Mouse (Mus musculus) testis, adult 10 weeks (tissue): Measurements from ENCODE around the gene Olfr209. TPM values are rescaled to one million over a fixed set of nuclear protein-coding genes. Genes with fewer than 3 reads are reported as not detected.

Experiments
- polyA plus RNA-seq: library from polyadenylated mRNA; stranded (reverse); fragments of 350-450 nt; fragmentation: Illumina TruSeq; extraction: RNeasy Lipid Tissue Mini Kit (QIAGEN cat#74804); gene quantifications from one replicate; pipeline ENCODE4 v1.2.3, GENCODE M21; 2014; ENCODE audit warnings: low read depth, low replicate concordance

Gene Olfr209
- not detected for polyA plus RNA-seq

DNA sequence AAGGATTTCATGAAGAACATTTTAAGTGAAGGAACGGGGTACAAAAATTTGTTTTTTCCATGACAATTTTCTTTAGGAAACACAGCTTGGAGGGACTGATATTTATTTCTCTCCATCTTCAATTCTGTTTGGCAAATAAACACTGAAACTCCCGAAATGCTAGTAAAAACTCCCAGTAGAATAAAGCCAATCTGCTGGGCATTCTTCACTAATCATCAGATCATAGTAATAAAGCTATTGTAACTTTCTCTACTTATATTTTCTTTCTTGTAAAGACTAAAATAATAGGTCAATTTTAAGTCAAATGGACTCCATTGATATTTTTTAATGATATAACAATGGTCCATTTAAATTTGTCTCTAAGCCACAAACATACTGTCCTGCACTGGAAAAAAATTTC, at the start of gene Olfr209:
TSS of gene Olfr209 (minus strand) at position 101 of the 400 bp plus-strand sequence.

DNA sequence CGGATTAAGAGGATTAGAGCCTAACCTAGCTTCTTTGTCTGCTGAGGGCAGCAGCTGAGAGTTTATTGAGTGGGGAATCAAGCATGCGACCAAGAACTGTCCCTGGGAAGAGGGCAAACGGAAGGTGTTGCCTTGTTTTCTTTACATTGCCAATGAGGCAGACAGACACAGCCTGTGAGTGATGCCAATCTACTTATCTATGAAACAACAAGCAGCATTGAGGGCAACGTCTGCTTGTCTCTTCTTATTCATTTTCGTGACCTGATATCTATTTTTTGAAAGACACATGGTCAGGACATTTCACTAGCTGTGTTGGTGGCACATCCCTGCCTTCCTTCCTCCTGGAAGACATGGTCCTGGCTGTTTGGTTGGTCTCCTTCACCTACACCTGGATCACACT, 43.2 kb upstream of the Olfr209 start, which contains the start of gene Gabrr3:
TSS of gene Gabrr3 (plus strand) at position 301 of the 400 bp plus-strand sequence.

DNA sequence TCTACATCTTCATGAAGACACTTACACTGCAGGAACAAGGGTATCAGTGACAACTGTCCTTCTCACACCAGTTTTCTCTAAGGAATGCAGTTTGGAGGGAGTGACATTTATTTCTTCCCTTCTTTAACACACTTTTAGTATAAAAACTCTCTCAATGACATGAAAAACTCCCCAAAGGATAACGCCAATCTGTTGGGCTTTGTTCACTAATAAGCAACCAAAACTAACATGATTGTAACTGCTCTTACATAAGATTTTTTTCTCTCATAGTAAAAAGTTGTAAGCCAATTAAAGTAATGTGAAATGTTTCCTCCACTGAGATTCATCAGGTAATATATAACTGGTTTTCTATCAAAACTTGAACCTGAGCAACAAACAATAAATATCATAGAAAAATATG, 14.6 kb downstream of the Olfr209 start, which contains the start of gene Olfr206:
TSS of gene Olfr206 (minus strand) at position 101 of the 400 bp plus-strand sequence.

DNA sequence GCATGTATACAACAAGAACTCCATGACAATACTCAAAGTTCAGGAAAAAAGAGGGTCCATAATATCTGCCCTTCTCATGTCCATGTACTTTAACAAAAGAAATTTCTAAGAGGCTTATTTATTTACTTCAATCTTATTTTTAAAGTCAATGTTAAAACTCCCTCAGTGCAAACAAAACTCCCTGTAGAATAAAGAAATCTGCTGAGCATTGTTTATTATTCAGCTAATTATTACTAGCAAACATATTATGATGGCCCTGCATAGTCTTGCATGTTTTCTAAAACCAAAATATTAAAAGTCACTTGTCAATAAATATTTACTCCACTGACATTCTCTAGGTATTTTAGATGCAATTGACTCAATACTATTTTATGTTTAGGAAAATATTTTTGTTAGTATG, 32.8 kb downstream of the Olfr209 start, which contains the start of gene Olfr205:
TSS of gene Olfr205 (minus strand) at position 101 of the 400 bp plus-strand sequence.

DNA sequence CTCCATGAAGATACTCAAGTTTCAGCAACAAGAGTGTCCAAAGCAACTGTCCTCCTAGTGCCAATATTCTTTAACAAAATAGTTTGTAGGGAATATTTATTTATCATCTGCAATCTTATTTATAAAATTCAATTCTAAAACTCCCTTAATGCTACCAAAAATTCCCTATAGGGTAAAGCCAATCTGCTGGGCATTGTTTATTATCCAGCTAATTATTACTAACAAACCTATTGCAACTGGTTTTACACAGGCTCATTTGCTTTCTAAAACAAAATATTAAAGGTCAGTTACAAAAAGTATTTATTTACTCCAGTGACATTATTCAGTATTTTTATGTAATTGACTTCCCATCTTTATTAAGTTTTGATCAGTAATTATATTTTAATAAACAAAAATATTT, 45.6 kb downstream of the Olfr209 start, which contains the start of gene Olfr204:
TSS of gene Olfr204 (minus strand) at position 101 of the 400 bp plus-strand sequence.

Other genes with a start within 250 kb of the Olfr209 start
- gene Olfr194, start 242.9 kb downstream of the Olfr209 start, polyA plus RNA-seq = 0.11 TPM
- not detected for gene Olfr195, start 216.9 kb downstream of the Olfr209 start, polyA plus RNA-seq
- gene Olfr196, start 193.5 kb downstream of the Olfr209 start, polyA plus RNA-seq = 0.11 TPM
- not detected for gene Olfr198, start 160.5 kb downstream of the Olfr209 start, polyA plus RNA-seq
- gene Olfr199, start 144.2 kb downstream of the Olfr209 start, polyA plus RNA-seq = 2.1 TPM
- not detected for gene Olfr201, start 91.4 kb downstream of the Olfr209 start, polyA plus RNA-seq
- not detected for gene Olfr202, start 77.2 kb downstream of the Olfr209 start, polyA plus RNA-seq
- not detected for gene Olfr203, start 65.1 kb downstream of the Olfr209 start, polyA plus RNA-seq
- gene Olfr204, start 45.7 kb downstream of the Olfr209 start, polyA plus RNA-seq = not detected
- gene Olfr205, start 32.9 kb downstream of the Olfr209 start, polyA plus RNA-seq = not detected
- gene Olfr206, start 14.7 kb downstream of the Olfr209 start, polyA plus RNA-seq = 0.20 TPM
- not detected for gene Gabrr3, start 43.3 kb upstream of the Olfr209 start, polyA plus RNA-seq
- 11.3 TPM for gene Riox2, start 107.8 kb upstream of the Olfr209 start, polyA plus RNA-seq
- gene Crybg3, start 237.0 kb upstream of the Olfr209 start, polyA plus RNA-seq = 173 TPM